Mouse (Mus musculus): ENCODE results near the gene Mrgprh. TPM values are rescaled to one million over a fixed set of nuclear protein-coding genes. Genes with fewer than 3 reads are reported as not detected.

The Mrgprh gene
- polyA plus RNA-seq, 1 experiment from 2014 or later, result not detected

Small RNA genes within 50 kb of the gene (microRNA-seq; reads per million reads assigned to microRNA genes)
- not detected for gene Gm24085

Other genes starting within 250 kb of the Mrgprh start
- not detected in 2 replicates for gene Slc22a1, start 200.2 kb upstream of the Mrgprh start, polyA plus RNA-seq (2015; fragmentation: Nextera tagmentation; extraction: Ambion mirVana)
- 11.0 and 11.2 TPM in 2 replicates for gene Igf2r, start 106.4 kb upstream of the Mrgprh start, polyA plus RNA-seq (2015; fragmentation: Nextera tagmentation; extraction: Ambion mirVana)
- not detected in 2 replicates for gene Mas1, start 7.9 kb upstream of the Mrgprh start, polyA plus RNA-seq (2015; fragmentation: Nextera tagmentation; extraction: Ambion mirVana)
- 1.5 and 2.0 TPM in 2 replicates for gene Pnldc1, start 34.2 kb downstream of the Mrgprh start, polyA plus RNA-seq (2015; fragmentation: Nextera tagmentation; extraction: Ambion mirVana)
- gene Tcp1, start 39.7 kb downstream of the Mrgprh start, polyA plus RNA-seq (2015; fragmentation: Nextera tagmentation; extraction: Ambion mirVana), result 403 and 435 TPM in 2 replicates
- 138 and 145 TPM in 2 replicates for gene Mrpl18, start 40.3 kb downstream of the Mrgprh start, polyA plus RNA-seq (2015; fragmentation: Nextera tagmentation; extraction: Ambion mirVana)
- 0.92 and 1.1 TPM in 2 replicates for gene Acat3, start 64.6 kb downstream of the Mrgprh start, polyA plus RNA-seq (2015; fragmentation: Nextera tagmentation; extraction: Ambion mirVana)
- 360 and 384 TPM in 2 replicates for gene Acat2, start 84.7 kb downstream of the Mrgprh start, polyA plus RNA-seq (2015; fragmentation: Nextera tagmentation; extraction: Ambion mirVana)
- gene Wtap, start 118.1 kb downstream of the Mrgprh start, polyA plus RNA-seq (2015; fragmentation: Nextera tagmentation; extraction: Ambion mirVana), result 149 and 160 TPM in 2 replicates
- gene Sod2, start 130.8 kb downstream of the Mrgprh start, polyA plus RNA-seq (2015; fragmentation: Nextera tagmentation; extraction: Ambion mirVana), result 105 and 112 TPM in 2 replicates
- gene Gpr31b, start 176.3 kb downstream of the Mrgprh start, polyA plus RNA-seq (2015; fragmentation: Nextera tagmentation; extraction: Ambion mirVana), result not detected in 2 replicates
- gene Tcp10b, start 185.1 kb downstream of the Mrgprh start, polyA plus RNA-seq (2015; fragmentation: Nextera tagmentation; extraction: Ambion mirVana), result 0.13 TPM in 1 of 2 replicates, not detected in the other

All from midbrain, embryonic 13.5 days (tissue).